Mouse (Mus musculus) CH12.LX (cell line): ENCODE measurements around the gene AI837181. TPM values are rescaled to one million over a fixed set of nuclear protein-coding genes. Genes with fewer than 3 reads are reported as not detected.
A peak's percentile ranks its signal among the peaks of the same experiment; 100 is the strongest.

Source experiments
- DNase-seq: peaks from one replicate; pipeline ENCODE4 v3.0.0-alpha.2; 2013; ENCODE audit errors: extremely low read depth
- H3K27ac ChIP-seq: 2 replicates; pipeline ENCODE4 v1.5.1; 2012; ENCODE audit warnings: low read depth, mild to moderate bottlenecking, control low read depth, moderate library complexity; ENCODE audit not compliant: insufficient read depth
- H3K27me3 ChIP-seq: replicated peaks from 2 replicates; pipeline ENCODE3; 2012; ENCODE audit warnings: inconsistent platforms
- H3K36me3 ChIP-seq, 2 experiments: replicated peaks in 1 of 2; 2 replicates each; pipeline versions ENCODE3 to v1.6.1; 2012; ENCODE audit warnings: inconsistent platforms in 1 of 2, low read length in 1 of 2, mild to moderate bottlenecking in 1 of 2, mixed read lengths in 1 of 2, moderate library complexity in 1 of 2; ENCODE audit not compliant: control insufficient read depth in 1 of 2, insufficient read depth in 1 of 2
- H3K4me1 ChIP-seq, 2 experiments: 2 replicates each; pipeline ENCODE4 v1.6.1; 2012; ENCODE audit warnings: inconsistent platforms in 1 of 2, moderate library complexity in 1 of 2; ENCODE audit not compliant: insufficient read depth in 2 of 2, control insufficient read depth in 1 of 2
- H3K4me2 ChIP-seq: 2 replicates; pipeline ENCODE4 v1.6.1; 2012; ENCODE audit warnings: low read depth, mild to moderate bottlenecking, control low read depth; ENCODE audit not compliant: poor library complexity, insufficient read depth, severe bottlenecking
- H3K4me3 ChIP-seq, 3 experiments: fragments of 150-350 bp in 1 of 3; sonication (generic) in 1 of 3; replicated peaks in 1 of 3; 2 replicates each; pipeline versions ENCODE3 to v1.5.1; 2011 to 2012; ENCODE audit warnings: low read depth in 2 of 3, low read length in 2 of 3, mild to moderate bottlenecking in 2 of 3, moderate library complexity in 2 of 3, control low read depth in 1 of 3, improper control_type of control experiment in 1 of 3, inconsistent platforms in 1 of 3, mixed read lengths in 1 of 3; ENCODE audit not compliant: poor library complexity in 1 of 3
- H3K79me2 ChIP-seq: replicated peaks from 2 replicates; pipeline ENCODE4 v1.6.1; 2012; ENCODE audit warnings: mild to moderate bottlenecking, moderate library complexity; ENCODE audit not compliant: control insufficient read depth, poor library complexity, insufficient read depth, severe bottlenecking; ENCODE audit errors: extremely low read depth
- H3K9ac ChIP-seq: 2 replicates; pipeline ENCODE4 v1.6.1; 2012; ENCODE audit warnings: low read depth, mild to moderate bottlenecking, control low read depth, moderate library complexity; ENCODE audit not compliant: insufficient read depth
- H3K9me3 ChIP-seq: replicated peaks from 2 replicates; pipeline ENCODE3; 2012; ENCODE audit warnings: low read length, inconsistent platforms, mixed read lengths
- CHD1 ChIP-seq: IDR thresholded peaks from 2 replicates; pipeline ENCODE4 v1.6.1; 2012; ENCODE audit warnings: low read depth, low read length, improper control_type of control experiment, inconsistent platforms
- CHD2 ChIP-seq: IDR thresholded peaks from 2 replicates; pipeline ENCODE4 v1.6.1; 2011; ENCODE audit warnings: low read length, improper control_type of control experiment
- CTCF ChIP-seq, 2 experiments: IDR thresholded peaks in 1 of 2; conservative IDR thresholded peaks in 1 of 2; 2 replicates each; pipeline ENCODE4 v1.5.1; 2011 to 2012; ENCODE audit warnings: low read depth in 2 of 2, low read length in 2 of 2, improper control_type of control experiment in 1 of 2, inconsistent platforms in 1 of 2, mild to moderate bottlenecking in 1 of 2, moderate library complexity in 1 of 2
- EP300 ChIP-seq: IDR thresholded peaks from 2 replicates; pipeline ENCODE4 v1.6.1; 2011; ENCODE audit warnings: low read length, improper control_type of control experiment
- GABPA ChIP-seq: IDR thresholded peaks from 2 replicates; pipeline ENCODE4 v1.6.1; 2012; ENCODE audit warnings: low read depth, low read length, improper control_type of control experiment, inconsistent platforms; ENCODE audit not compliant: insufficient replicate concordance
- IRF4 ChIP-seq: IDR thresholded peaks from 2 replicates; pipeline ENCODE4 v1.6.1; 2014; ENCODE audit warnings: low read depth, mild to moderate bottlenecking, inconsistent platforms, low read length, improper control_type of control experiment
- KAT2A ChIP-seq: IDR thresholded peaks from 2 replicates; pipeline ENCODE4 v1.6.1; 2012; ENCODE audit warnings: low read length, improper control_type of control experiment, inconsistent platforms; ENCODE audit not compliant: insufficient replicate concordance
- MAFK ChIP-seq: IDR thresholded peaks from 2 replicates; pipeline ENCODE4 v1.6.1; 2011; ENCODE audit warnings: low read length, improper control_type of control experiment; ENCODE audit not compliant: insufficient replicate concordance
- MAX ChIP-seq: IDR thresholded peaks from 2 replicates; pipeline ENCODE4 v1.6.1; 2011; ENCODE audit warnings: low read length, improper control_type of control experiment
- MAZ ChIP-seq: IDR thresholded peaks from 2 replicates; pipeline ENCODE4 v1.6.1; 2012; ENCODE audit warnings: low read depth, mild to moderate bottlenecking, inconsistent platforms, low read length, improper control_type of control experiment, moderate library complexity
- MXI1 ChIP-seq: IDR thresholded peaks from 2 replicates; pipeline ENCODE4 v1.6.1; 2011; ENCODE audit warnings: mild to moderate bottlenecking, low read depth, low read length, improper control_type of control experiment
- MYC ChIP-seq: IDR thresholded peaks from 2 replicates; pipeline ENCODE4 v1.6.1; 2011; ENCODE audit warnings: low read depth, mild to moderate bottlenecking, improper control_type of control experiment, low read length
- NELFE ChIP-seq: IDR thresholded peaks from 2 replicates; pipeline ENCODE4 v1.6.1; 2011; ENCODE audit warnings: low read depth, low read length, improper control_type of control experiment
- NRF1 ChIP-seq: IDR thresholded peaks from 2 replicates; pipeline ENCODE4 v1.6.1; 2014; ENCODE audit warnings: low read depth, mild to moderate bottlenecking, inconsistent platforms, low read length, improper control_type of control experiment, moderate library complexity
- PAX5 ChIP-seq: IDR thresholded peaks from 2 replicates; pipeline ENCODE4 v1.6.1; 2012; ENCODE audit warnings: low read length, inconsistent platforms, mixed read lengths
- POLR2A ChIP-seq: IDR thresholded peaks from 2 replicates; pipeline ENCODE4 v1.6.1; 2011; ENCODE audit warnings: low read depth, mild to moderate bottlenecking, improper control_type of control experiment, low read length
- POLR2AphosphoS2 ChIP-seq: IDR thresholded peaks from 2 replicates; pipeline ENCODE4 v1.6.1; 2011; ENCODE audit warnings: low read depth, low read length, improper control_type of control experiment
- RAD21 ChIP-seq: IDR thresholded peaks from 2 replicates; pipeline ENCODE4 v1.6.1; 2011; ENCODE audit warnings: low read depth, mild to moderate bottlenecking, low read length, improper control_type of control experiment, moderate library complexity
- RCOR1 ChIP-seq: conservative IDR thresholded peaks from 2 replicates; pipeline ENCODE4 v1.6.1; 2012; ENCODE audit warnings: low read depth, mild to moderate bottlenecking, inconsistent platforms, low read length, improper control_type of control experiment
- SMC3 ChIP-seq: IDR thresholded peaks from 2 replicates; pipeline ENCODE4 v1.6.1; 2011; ENCODE audit warnings: low read depth, low read length, improper control_type of control experiment
- TBP ChIP-seq: conservative IDR thresholded peaks from 2 replicates; pipeline ENCODE4 v1.6.1; 2011; ENCODE audit warnings: low read depth, low read length, improper control_type of control experiment
- TCF12 ChIP-seq: IDR thresholded peaks from 2 replicates; pipeline ENCODE4 v1.6.1; 2014; ENCODE audit warnings: low read depth, mild to moderate bottlenecking, inconsistent platforms, low read length, improper control_type of control experiment
- UBTF ChIP-seq: IDR thresholded peaks from 2 replicates; pipeline ENCODE4 v1.6.1; 2012; ENCODE audit warnings: low read depth, mild to moderate bottlenecking, inconsistent platforms, low read length, improper control_type of control experiment, moderate library complexity
- ZMIZ1 ChIP-seq: IDR thresholded peaks from 2 replicates; pipeline ENCODE4 v1.6.1; 2012; ENCODE audit warnings: low read depth, mild to moderate bottlenecking, inconsistent platforms, low read length, improper control_type of control experiment
- dilution Hi-C: fragments of 300-500 bp; cut with MboI; formaldehyde crosslinking; loops from 2 replicates; pipeline ENCODE4 v1.14.3; 2020; ENCODE audit warnings: low sequenced_read_pairs; ENCODE audit not compliant: extremely low pct_unique_long_range_greater_than_20kb, extremely low pct_ligation_motif_present
- in situ Hi-C: fragments of 300-500 bp; cut with MboI; formaldehyde crosslinking; loops from 3 replicates; pipeline ENCODE4 v1.14.3; 2019; ENCODE audit warnings: low sequenced_read_pairs, low pct_ligation_motif_present, low pct_unique_long_range_greater_than_20kb, mixed read lengths
- polyA plus RNA-seq: library from polyadenylated mRNA; unstranded; fragments of >175 nt; gene quantifications from 2 replicates; pipeline ENCODE4 v1.2.1, GENCODE M21; 2012; ENCODE audit warnings: low read depth; ENCODE audit not compliant: insufficient read length
- total RNA-seq, 2 experiments: library from RNA; depleted of rRNA; stranded (reverse); fragments of 300-350 nt in 1 of 2; fragments of >200 nt in 1 of 2; gene quantifications; 2 replicates each; pipeline ENCODE4 v1.2.3; 2012 to 2014

The AI837181 gene
- total and polyA plus RNA-seq, 3 experiments: 9.8 to 25.1 (median 22.0) TPM

- dilution Hi-C loops (no loop called here), in situ Hi-C loops (loop anchor here (5.0 kb wide), 1 partner anchor 35 kb away; the partner anchor contains the start of gene Cfl1)
- peaks cover 7% of the 10 kb centered on the region for H3K27me3 ChIP-seq
- peak; percentile 92 for DNase-seq
- peak overlapping the region; percentile 52 for H3K27ac ChIP-seq
- peak overlapping the region; percentile 56 to 91 (median 77) for H3K4me3 ChIP-seq
- H3K4me2 ChIP-seq: peak overlapping the region; percentile 96
- peaks cover 2 to 26% of the 10 kb centered on the region in 2 experiments for H3K36me3 ChIP-seq
- H3K9me3 ChIP-seq: no peaks in the 10 kb centered on the region
- H3K79me2 ChIP-seq: peaks cover 12% of the 10 kb centered on the region
- H3K9ac ChIP-seq: peak overlapping the region; percentile 85
- peak; percentile 76; the same call in 1 of the 2 replicates for TF ChIP-seq POLR2AphosphoS2
- no peak for TF ChIP-seq GABPA
- TF ChIP-seq NELFE: peak; percentile 94
- TF ChIP-seq KAT2A: no peak
- peak; percentile 85 for TF ChIP-seq MAX
- TF ChIP-seq TBP: peak; percentile 66
- peak; percentile 91; the same call in 1 of the 2 replicates for TF ChIP-seq UBTF
- TF ChIP-seq NRF1: peak; percentile 23; the same call in 1 of the 2 replicates
- peak; percentile 96 for TF ChIP-seq POLR2A
- TF ChIP-seq CHD2: no peak
- peak; percentile 28; the same call in 1 of the 2 replicates for TF ChIP-seq MYC
- no peak for TF ChIP-seq RCOR1
- TF ChIP-seq RAD21: no peak
- TF ChIP-seq CTCF (conservative IDR thresholded peaks at IDR 0.05 in 1 of 2, IDR thresholded peaks at IDR 0.05 in 1 of 2; ENCODE audit: low read depth in 2 of 2, low read length in 2 of 2): peak in 1 of 2 experiments; percentile 35; a peak in 2 of 4 replicates
- TF ChIP-seq MAFK: no peak
- TF ChIP-seq CHD1: no peak
- no peak for TF ChIP-seq EP300
- 0 out of 2 replicates have a peak, but pooled peaks have one; percentile 49 for TF ChIP-seq MAZ
- TF ChIP-seq TCF12: peak; percentile 36; the same call in 1 of the 2 replicates
- TF ChIP-seq IRF4: no peak
- peak; percentile 73 for TF ChIP-seq ZMIZ1
- no peak for TF ChIP-seq SMC3
- TF ChIP-seq MXI1: peak; percentile 66; the same call in 1 of the 2 replicates
- no peak for TF ChIP-seq PAX5
- H3K4me1 ChIP-seq: peaks cover 9 to 35% of the 10 kb centered on the region in 2 experiments; a peak in 3 of 4 replicates
Observed at GRCm38 (mm10) chr19:5456922-5457745, 32.2 kb downstream of the AI837181 start.
